Mouse (Mus musculus) forebrain, embryonic 13.5 days (tissue): ENCODE measurements at regions not wholly inside any gene's neighbourhood (a gene's known extent, or its start where the extent isn't known, plus 50 kb on each side); places are given as distances from the start of the nearest gene placed in this dataset.
A peak's percentile ranks its signal among the peaks of the same experiment; 100 is the strongest.

Source experiments
- ATAC-seq: fragments of 200-750 bp; cut with Nextera tagmentation; 2 replicates; pipeline ENCODE4 v1.8.0; 2017
- H3K27ac ChIP-seq: fragments of 300-500 bp; sonication (generic); 2 replicates; pipeline ENCODE4 v1.5.1; 2015; ENCODE audit warnings: inconsistent platforms, mild to moderate bottlenecking, moderate library complexity
- H3K27me3 ChIP-seq: fragments of 300-500 bp; sonication (generic); 2 replicates; pipeline ENCODE4 v1.6.1; 2015; ENCODE audit warnings: mild to moderate bottlenecking, inconsistent platforms
- H3K36me3 ChIP-seq: fragments of 300-500 bp; sonication (generic); 2 replicates; pipeline ENCODE4 v1.6.1; 2015; ENCODE audit warnings: mild to moderate bottlenecking, inconsistent platforms; ENCODE audit not compliant: poor library complexity, severe bottlenecking
- H3K4me1 ChIP-seq: fragments of 300-500 bp; sonication (generic); 2 replicates; pipeline ENCODE4 v1.6.1; 2015; ENCODE audit warnings: inconsistent platforms
- H3K4me2 ChIP-seq: fragments of 300-500 bp; sonication (generic); 2 replicates; pipeline ENCODE4 v1.6.1; 2015; ENCODE audit warnings: inconsistent platforms, mild to moderate bottlenecking, moderate library complexity
- H3K4me3 ChIP-seq: fragments of 300-500 bp; sonication (generic); 2 replicates; pipeline ENCODE4 v1.5.1; 2015; ENCODE audit warnings: mild to moderate bottlenecking, inconsistent platforms
- H3K9ac ChIP-seq: fragments of 300-500 bp; sonication (generic); 2 replicates; pipeline ENCODE4 v1.6.1; 2015; ENCODE audit warnings: mild to moderate bottlenecking, inconsistent platforms
- H3K9me3 ChIP-seq: fragments of 300-500 bp; sonication (generic); replicated peaks from 2 replicates; pipeline ENCODE4 v1.6.1; 2016; ENCODE audit warnings: inconsistent platforms
- WGBS: fragments of 180-500 bp; shearing (Covaris S2); methylation state at CpG from one replicate; pipeline ENCODE4 v1.1.7; 2015; 5-methylcytosine and 5-hydroxymethylcytosine counted together

GRCm38 (mm10) chr13:46162025-46162374 lies 111.5 kb upstream of the Stmnd1 start:
- H3K27me3 ChIP-seq, result no peaks in the 10 kb centered on the region
- no peak overlapping the region for H3K27ac ChIP-seq
- no peaks in the 10 kb centered on the region for H3K36me3 ChIP-seq
- H3K9me3 ChIP-seq, result 0 out of 2 replicates have a peak, but pooled peaks cover 2% of the 10 kb centered on the region
- H3K4me1 ChIP-seq, result peaks cover 13% of the 10 kb centered on the region
- peak overlapping the region; percentile 55 for H3K4me2 ChIP-seq
- H3K4me3 ChIP-seq, result peak overlapping the region; percentile 24
- peak; percentile 93 for ATAC-seq
- 2% methylated on average over 10 of the region's 10 CpGs for WGBS
- H3K9ac ChIP-seq, result 0 out of 2 replicates have a peak overlapping the region, but pooled peaks have one; percentile 28

- Histone ChIP-seq H3K36me3 (no peaks in the 10 kb centered on the region), H3K9me3 (0 out of 2 replicates have a peak, but pooled peaks cover 5% of the 10 kb centered on the region), H3K9ac (0 out of 2 replicates have a peak overlapping the region, but pooled peaks have one; percentile 28), H3K4me3 (peak overlapping the region; percentile 24), H3K27me3 (no peaks in the 10 kb centered on the region), H3K4me1 (peaks cover 13% of the 10 kb centered on the region), H3K4me2 (peak overlapping the region; percentile 55), H3K27ac (no peak overlapping the region)
- WGBS, result 33% methylated on average over 13 of the region's 13 CpGs
- peak; percentile 70 for ATAC-seq
Observed at GRCm38 (mm10) chr13:46161261-46162024, 112.1 kb upstream of the Stmnd1 start.

- no peak overlapping the region for H3K27ac ChIP-seq
- no peak overlapping the region for H3K4me3 ChIP-seq
- no peak overlapping the region for H3K9ac ChIP-seq
- peaks cover 13% of the 10 kb centered on the region for H3K4me1 ChIP-seq
- H3K9me3 ChIP-seq, result 0 out of 2 replicates have a peak, but pooled peaks cover 5% of the 10 kb centered on the region
- H3K4me2 ChIP-seq, result no peak overlapping the region
- no peak for ATAC-seq
- no peaks in the 10 kb centered on the region for H3K36me3 ChIP-seq
- no peaks in the 10 kb centered on the region for H3K27me3 ChIP-seq
- 95% methylated on average over 14 of the region's 14 CpGs for WGBS
Observed at GRCm38 (mm10) chr13:46159354-46159753, 114.2 kb upstream of the Stmnd1 start.

- no peaks in the 10 kb centered on the region for H3K36me3 ChIP-seq
- no peak overlapping the region for H3K4me3 ChIP-seq
- no peak overlapping the region for H3K9ac ChIP-seq
- H3K4me2 ChIP-seq, result no peak overlapping the region
- 0 out of 2 replicates have a peak, but pooled peaks cover 9% of the 10 kb centered on the region for H3K9me3 ChIP-seq
- WGBS, result 64% methylated on average over 14 of the region's 14 CpGs
- peak; percentile 69; the same call in 1 of the 2 replicates for ATAC-seq
- H3K27me3 ChIP-seq, result no peaks in the 10 kb centered on the region
- H3K4me1 ChIP-seq, result no peaks in the 10 kb centered on the region
- peak overlapping the region; percentile 15; the same call in 1 of the 2 replicates for H3K27ac ChIP-seq
Observed at GRCm38 (mm10) chr13:46153282-46154260, 120.0 kb upstream of the Stmnd1 start.

- H3K9ac ChIP-seq, result no peak overlapping the region
- no peaks in the 10 kb centered on the region for H3K27me3 ChIP-seq
- no peaks in the 10 kb centered on the region for H3K9me3 ChIP-seq
- no peaks in the 10 kb centered on the region for H3K36me3 ChIP-seq
- H3K4me3 ChIP-seq, result no peak overlapping the region
- no peak for ATAC-seq
- WGBS, result 97% methylated on average over 3 of the region's 3 CpGs
- no peak overlapping the region for H3K4me2 ChIP-seq
- H3K4me1 ChIP-seq, result no peaks in the 10 kb centered on the region
- no peak overlapping the region for H3K27ac ChIP-seq
Observed at GRCm38 (mm10) chr13:46140006-46140405, 133.5 kb upstream of the Stmnd1 start.

GRCm38 (mm10) chr13:46139251-46139650 lies 134.3 kb upstream of the Stmnd1 start:
- no peaks in the 10 kb centered on the region for H3K9me3 ChIP-seq
- H3K27me3 ChIP-seq, result no peaks in the 10 kb centered on the region
- ATAC-seq, result no peak
- no peak overlapping the region for H3K9ac ChIP-seq
- no peak overlapping the region for H3K27ac ChIP-seq
- no peak overlapping the region for H3K4me3 ChIP-seq
- H3K4me1 ChIP-seq, result no peaks in the 10 kb centered on the region
- WGBS, result 86% methylated on average over 5 of the region's 5 CpGs
- no peaks in the 10 kb centered on the region for H3K36me3 ChIP-seq
- no peak overlapping the region for H3K4me2 ChIP-seq

GRCm38 (mm10) chr13:46135411-46135810 lies 138.1 kb upstream of the Stmnd1 start:
- Histone ChIP-seq H3K4me2 (no peak overlapping the region), H3K9me3 (no peaks in the 10 kb centered on the region), H3K36me3 (no peaks in the 10 kb centered on the region), H3K4me3 (no peak overlapping the region), H3K9ac (no peak overlapping the region), H3K27me3 (no peaks in the 10 kb centered on the region), H3K27ac (no peak overlapping the region), H3K4me1 (no peaks in the 10 kb centered on the region)
- no peak for ATAC-seq
- WGBS, result 70% methylated on average over 8 of the region's 8 CpGs

GRCm38 (mm10) chr13:46129236-46129855 lies 144.2 kb upstream of the Stmnd1 start:
- no peaks in the 10 kb centered on the region for H3K36me3 ChIP-seq
- H3K27me3 ChIP-seq, result no peaks in the 10 kb centered on the region
- WGBS, result 92% methylated on average over 9 of the region's 9 CpGs
- no peaks in the 10 kb centered on the region for H3K9me3 ChIP-seq
- H3K9ac ChIP-seq, result no peak overlapping the region
- ATAC-seq, result no peak
- H3K4me1 ChIP-seq, result no peaks in the 10 kb centered on the region
- no peak overlapping the region for H3K27ac ChIP-seq
- no peak overlapping the region for H3K4me2 ChIP-seq
- H3K4me3 ChIP-seq, result no peak overlapping the region

GRCm38 (mm10) chr13:46123446-46123845 lies 150.1 kb upstream of the Stmnd1 start:
- Histone ChIP-seq H3K9ac (no peak overlapping the region), H3K9me3 (no peaks in the 10 kb centered on the region), H3K36me3 (no peaks in the 10 kb centered on the region), H3K4me1 (no peaks in the 10 kb centered on the region), H3K4me3 (no peak overlapping the region), H3K27me3 (no peaks in the 10 kb centered on the region), H3K27ac (no peak overlapping the region), H3K4me2 (no peak overlapping the region)
- WGBS, result 67% methylated on average over 3 of the region's 3 CpGs
- ATAC-seq, result no peak

GRCm38 (mm10) chr13:46116576-46116975 lies 151.8 kb upstream of the Atxn1 start:
- no peak overlapping the region for H3K9ac ChIP-seq
- H3K9me3 ChIP-seq, result no peaks in the 10 kb centered on the region
- H3K4me1 ChIP-seq, result no peaks in the 10 kb centered on the region
- ATAC-seq, result no peak
- H3K27ac ChIP-seq, result no peak overlapping the region
- no peak overlapping the region for H3K4me2 ChIP-seq
- no peaks in the 10 kb centered on the region for H3K36me3 ChIP-seq
- no peaks in the 10 kb centered on the region for H3K27me3 ChIP-seq
- 93% methylated on average over 4 of the region's 4 CpGs for WGBS
- H3K4me3 ChIP-seq, result no peak overlapping the region

GRCm38 (mm10) chr13:46104971-46105370 lies 140.2 kb upstream of the Atxn1 start:
- Histone ChIP-seq H3K9ac (no peak overlapping the region), H3K9me3 (no peaks in the 10 kb centered on the region), H3K4me3 (no peak overlapping the region), H3K36me3 (no peaks in the 10 kb centered on the region), H3K27me3 (no peaks in the 10 kb centered on the region), H3K4me2 (no peak overlapping the region), H3K4me1 (no peaks in the 10 kb centered on the region), H3K27ac (no peak overlapping the region)
- 64% methylated on average over 6 of the region's 6 CpGs for WGBS
- no peak for ATAC-seq

- H3K27me3 ChIP-seq, result no peaks in the 10 kb centered on the region
- H3K4me3 ChIP-seq, result no peak overlapping the region
- no peaks in the 10 kb centered on the region for H3K9me3 ChIP-seq
- H3K9ac ChIP-seq, result no peak overlapping the region
- no peak for ATAC-seq
- no peaks in the 10 kb centered on the region for H3K36me3 ChIP-seq
- no peak overlapping the region for H3K4me2 ChIP-seq
- H3K27ac ChIP-seq, result no peak overlapping the region
- 84% methylated on average over 7 of the region's 7 CpGs for WGBS
- 0 out of 2 replicates have a peak, but pooled peaks cover 8% of the 10 kb centered on the region for H3K4me1 ChIP-seq
Observed at GRCm38 (mm10) chr13:46098621-46099020, 133.8 kb upstream of the Atxn1 start.
